Mouse (Mus musculus) kidney, embryonic 16.5 days (tissue): ENCODE results near the gene Mag. TPM values are rescaled to one million over a fixed set of nuclear protein-coding genes. Genes with fewer than 3 reads are reported as not detected.

ENCODE experiments used
- ATAC-seq: fragments of 200-750 bp; cut with Nextera tagmentation; 2 replicates; pipeline ENCODE4 v1.8.0; 2017; ENCODE audit warnings: moderate TSS enrichment; ENCODE audit not compliant: low FRiP score, low TSS enrichment
- H3K27ac ChIP-seq: fragments of 300-500 bp; sonication (generic); 2 replicates; pipeline ENCODE4 v1.5.1; 2014; ENCODE audit warnings: low read length
- H3K27me3 ChIP-seq: fragments of 300-500 bp; sonication (generic); 2 replicates; pipeline ENCODE4 v1.6.1; 2014; ENCODE audit warnings: low read length, control low read depth, mixed read lengths; ENCODE audit not compliant: insufficient read depth
- H3K36me3 ChIP-seq: fragments of 300-500 bp; sonication (generic); 2 replicates; pipeline ENCODE4 v1.6.1; 2014; ENCODE audit warnings: low read length, control low read depth, mixed read lengths; ENCODE audit not compliant: insufficient read depth
- H3K4me1 ChIP-seq: fragments of 300-500 bp; sonication (generic); 2 replicates; pipeline ENCODE4 v1.6.1; 2014; ENCODE audit warnings: low read length, control low read depth, mixed read lengths; ENCODE audit not compliant: insufficient read depth
- H3K4me2 ChIP-seq: fragments of 300-500 bp; sonication (generic); replicated peaks from 2 replicates; pipeline ENCODE4 v1.6.1; 2014; ENCODE audit warnings: low read depth, low read length
- H3K4me3 ChIP-seq: fragments of 300-500 bp; sonication (generic); 2 replicates; pipeline ENCODE4 v1.5.1; 2014; ENCODE audit warnings: mild to moderate bottlenecking, low read length
- H3K9ac ChIP-seq: fragments of 300-500 bp; sonication (generic); replicated peaks from 2 replicates; pipeline ENCODE4 v1.6.1; 2014; ENCODE audit warnings: low read length
- H3K9me3 ChIP-seq: fragments of 300-500 bp; sonication (generic); 2 replicates; pipeline ENCODE4 v1.6.1; 2016; ENCODE audit warnings: low read length, control low read depth
- WGBS: fragments of 180-500 bp; shearing (Covaris S2); extraction: QIAGEN DNeasy Blood & Tissue Kit; methylation state at CpG from one replicate; pipeline ENCODE4 v1.1.7; 2014; 5-methylcytosine and 5-hydroxymethylcytosine counted together
- polyA plus RNA-seq: library from polyadenylated mRNA; unstranded; fragments of >200 nt; fragmentation: Nextera tagmentation; extraction: Ambion mirVana; gene quantifications from 2 replicates; pipeline ENCODE4 v1.2.1, GENCODE M21; 2015

Mag gene
- polyA plus RNA-seq, 1 experiment from 2014 or later = 0.74 TPM

GRCm38 (mm10) chr7:30886852-30887251, 27.8 kb downstream of the Mag start:
- H3K4me1 ChIP-seq = no peaks in the 10 kb centered on the region
- H3K27ac ChIP-seq = no peak overlapping the region
- no peak for ATAC-seq
- no peak overlapping the region for H3K9ac ChIP-seq
- WGBS = 76% methylated on average over 4 of the region's 4 CpGs
- no peaks in the 10 kb centered on the region for H3K36me3 ChIP-seq
- H3K27me3 ChIP-seq = no peaks in the 10 kb centered on the region
- no peak overlapping the region for H3K4me3 ChIP-seq
- H3K9me3 ChIP-seq = no peaks in the 10 kb centered on the region
- no peak overlapping the region for H3K4me2 ChIP-seq

DNA sequence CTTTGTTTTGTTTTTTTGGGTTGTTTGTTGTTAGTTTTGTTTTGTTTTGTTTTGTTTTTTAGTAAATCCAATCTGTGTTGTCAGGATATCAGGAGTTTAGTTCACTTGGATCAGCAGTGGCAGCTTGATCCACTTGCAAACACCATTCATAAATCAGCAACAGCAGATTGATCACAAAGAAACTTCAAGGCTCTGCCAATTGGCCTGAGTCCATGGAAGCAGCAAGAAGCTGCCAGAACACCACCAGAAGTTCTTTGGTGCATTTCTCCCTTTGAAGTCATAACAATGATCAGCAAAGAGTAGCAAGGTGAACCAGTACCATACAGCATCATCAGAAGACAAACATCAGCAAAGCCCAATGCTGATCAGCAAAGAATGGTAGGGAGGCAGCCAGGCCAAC, 30.6 kb downstream of the Mag start:
- no peak for ATAC-seq

DNA sequence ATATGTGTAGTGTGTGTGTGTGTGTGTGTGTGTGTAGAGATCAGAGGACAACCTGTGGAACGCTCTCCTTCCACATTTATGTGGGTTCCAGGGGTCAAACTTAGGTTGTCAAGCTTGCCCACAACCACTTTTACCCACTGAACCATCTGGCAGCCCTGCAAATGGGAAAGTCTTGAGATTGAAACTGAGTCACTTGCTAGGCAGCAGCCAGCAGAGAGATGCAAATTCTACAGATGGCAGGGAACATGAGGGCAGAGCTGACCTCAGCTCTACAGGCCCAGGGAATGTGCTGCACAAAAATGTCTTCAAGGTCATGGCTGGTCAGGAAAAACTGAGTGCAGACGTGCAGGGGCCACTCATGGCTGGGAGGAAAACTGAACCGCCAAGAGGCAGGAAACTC, 33.3 kb downstream of the Mag start:
- Histone ChIP-seq H3K4me1 (no peaks in the 10 kb centered on the region), H3K36me3 (no peaks in the 10 kb centered on the region), H3K27me3 (no peaks in the 10 kb centered on the region), H3K4me3 (no peak overlapping the region), H3K9me3 (no peaks in the 10 kb centered on the region), H3K9ac (no peak overlapping the region), H3K27ac (no peak overlapping the region), H3K4me2 (no peak overlapping the region)
- ATAC-seq = no peak
- WGBS = 80% methylated on average over 3 of the region's 3 CpGs

More for the DNA sequence above, 30.6 kb downstream of the Mag start:
- Histone ChIP-seq H3K36me3 (no peaks in the 10 kb centered on the region), H3K4me2 (no peak overlapping the region), H3K27ac (no peak overlapping the region), H3K9ac (no peak overlapping the region), H3K4me1 (no peaks in the 10 kb centered on the region), H3K27me3 (no peaks in the 10 kb centered on the region), H3K4me3 (no peak overlapping the region), H3K9me3 (no peaks in the 10 kb centered on the region)

GRCm38 (mm10) chr7:30880176-30880575, 34.5 kb downstream of the Mag start, which contains the start of gene Cd22:
TSS of gene Cd22 (minus strand) at chr7:30880342.
- no peak within 1 kb of the TSS for H3K9ac ChIP-seq
- no peaks in the 10 kb centered on the region for H3K27me3 ChIP-seq
- H3K27ac ChIP-seq = no peak within 1 kb of the TSS
- WGBS = 65% methylated on average over 7 of the region's 7 CpGs
- no peaks in the 10 kb centered on the region for H3K9me3 ChIP-seq
- H3K4me1 ChIP-seq = no peaks in the 10 kb centered on the region
- no peak within 1 kb of the TSS for H3K4me3 ChIP-seq
- no peaks in the 10 kb centered on the region for H3K36me3 ChIP-seq
- ATAC-seq = no peak
- H3K4me2 ChIP-seq = no peak within 1 kb of the TSS

DNA sequence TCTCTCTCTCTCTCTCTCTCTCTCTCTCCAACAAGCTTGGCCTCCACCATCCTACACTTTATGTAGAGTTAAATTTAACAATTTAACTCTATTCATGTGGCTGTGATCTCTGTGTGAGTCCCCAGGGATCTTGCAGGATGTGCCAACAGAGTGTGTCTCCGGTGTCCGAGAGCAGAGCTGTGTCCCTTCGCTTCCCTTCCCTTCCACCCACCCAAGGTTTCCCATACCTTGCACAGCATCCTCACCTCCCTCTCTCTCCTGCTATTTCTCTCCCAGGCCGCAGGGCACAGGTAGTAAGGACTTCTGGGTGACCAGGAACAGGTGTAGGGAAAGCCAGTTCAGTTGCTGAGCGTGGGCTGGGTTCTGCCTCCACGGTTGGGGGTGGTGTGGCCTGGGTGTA, 35.7 kb downstream of the Mag start:
- H3K4me2 ChIP-seq = no peak overlapping the region
- no peaks in the 10 kb centered on the region for H3K4me1 ChIP-seq
- H3K9ac ChIP-seq = no peak overlapping the region
- 74% methylated on average over 6 of the region's 6 CpGs for WGBS
- H3K36me3 ChIP-seq = no peaks in the 10 kb centered on the region
- no peak overlapping the region for H3K27ac ChIP-seq
- H3K9me3 ChIP-seq = no peaks in the 10 kb centered on the region
- no peaks in the 10 kb centered on the region for H3K27me3 ChIP-seq
- H3K4me3 ChIP-seq = no peak overlapping the region
- no peak for ATAC-seq

DNA sequence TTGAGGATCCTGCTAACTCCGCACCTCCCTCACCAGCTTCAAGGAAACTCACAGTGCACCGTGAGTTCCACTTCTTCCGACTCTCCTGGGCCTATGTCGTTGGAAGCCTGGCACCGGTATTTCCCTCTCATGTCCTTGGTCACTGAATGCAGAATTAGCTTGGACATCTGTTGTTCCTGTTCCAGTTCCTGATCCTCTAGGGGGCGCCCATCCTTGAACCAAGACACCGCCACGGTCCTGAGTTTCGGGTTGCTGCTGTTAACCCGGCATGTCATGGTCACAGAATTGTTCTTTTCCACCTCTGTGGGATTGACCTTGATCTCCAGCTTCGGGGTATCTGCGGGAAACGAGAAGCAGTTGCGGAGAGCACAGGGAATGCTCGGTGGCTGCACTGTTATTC, 41.6 kb downstream of the Mag start:
- ATAC-seq = peak; percentile 59
- Histone ChIP-seq H3K36me3 (no peaks in the 10 kb centered on the region), H3K4me2 (peak overlapping the region; percentile 28), H3K9me3 (no peaks in the 10 kb centered on the region), H3K9ac (peak overlapping the region; percentile 12; the same call in 1 of the 2 replicates), H3K4me3 (no peak overlapping the region), H3K27ac (no peak overlapping the region), H3K4me1 (no peaks in the 10 kb centered on the region), H3K27me3 (no peaks in the 10 kb centered on the region)
- WGBS = 19% methylated on average over 15 of the region's 15 CpGs

DNA sequence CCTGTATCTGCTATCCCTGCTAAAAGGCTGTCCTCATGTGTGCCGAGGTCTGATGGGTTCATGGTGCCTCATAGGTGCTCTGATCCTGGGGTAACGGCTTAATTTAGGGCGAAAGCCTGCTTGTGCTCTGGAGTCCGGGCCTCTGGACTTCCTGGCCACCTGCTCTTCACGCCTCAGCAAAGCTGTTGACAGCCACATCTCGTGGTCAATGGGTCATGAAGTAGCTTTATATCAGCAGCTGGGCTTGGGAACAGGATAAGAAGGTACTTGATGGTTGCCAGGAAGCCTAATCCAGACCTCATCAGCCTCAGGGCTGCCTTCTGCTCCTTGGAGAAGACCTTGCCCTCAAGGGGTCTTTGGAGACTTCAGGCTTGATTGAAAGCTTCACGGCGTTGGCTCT, 51.3 kb downstream of the Mag start:
- no peaks in the 10 kb centered on the region for H3K9me3 ChIP-seq

DNA sequence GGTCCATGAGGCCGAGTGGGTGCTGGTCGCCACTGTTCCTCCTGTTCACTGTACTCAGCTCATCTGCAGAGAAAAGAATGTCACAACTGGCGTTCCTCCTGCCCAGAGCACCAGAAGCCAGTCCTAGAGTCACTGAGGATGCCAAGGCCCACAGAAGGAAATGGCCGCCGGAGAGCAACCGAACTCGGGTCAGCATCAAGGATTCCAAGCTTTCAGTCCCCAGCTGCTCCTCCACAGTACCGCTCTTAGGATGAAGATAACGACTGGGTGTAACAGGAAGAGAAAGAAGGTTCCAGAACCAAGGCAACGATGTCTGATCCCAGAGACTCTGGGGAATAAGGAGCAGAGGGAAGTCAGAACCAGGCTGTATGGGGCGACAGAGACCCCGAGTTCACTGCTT, 53.2 kb downstream of the Mag start, which contains the start of gene Ffar1:
Gene Ffar1 (minus strand): TSS at position 101 of the 400 bp plus-strand sequence.
- Histone ChIP-seq H3K27ac (no peak within 1 kb of the TSS), H3K4me1 (peaks cover 10% of the 10 kb centered on the region; the same call in 1 of the 2 replicates), H3K4me2 (no peak within 1 kb of the TSS), H3K36me3 (no peaks in the 10 kb centered on the region), H3K9me3 (no peaks in the 10 kb centered on the region), H3K4me3 (no peak within 1 kb of the TSS), H3K27me3 (no peaks in the 10 kb centered on the region), H3K9ac (no peak within 1 kb of the TSS)
- 85% methylated on average over 12 of the region's 12 CpGs for WGBS
- ATAC-seq = no peak

More for the DNA sequence above, 51.3 kb downstream of the Mag start:
- H3K4me3 ChIP-seq = no peak overlapping the region
- H3K9ac ChIP-seq = no peak overlapping the region
- H3K4me1 ChIP-seq = peaks cover 10% of the 10 kb centered on the region; the same call in 1 of the 2 replicates
- H3K36me3 ChIP-seq = no peaks in the 10 kb centered on the region
- H3K4me2 ChIP-seq = no peak overlapping the region
- no peak overlapping the region for H3K27ac ChIP-seq
- H3K27me3 ChIP-seq = no peaks in the 10 kb centered on the region
- no peak for ATAC-seq
- 38% methylated on average over 8 of the region's 8 CpGs for WGBS

- peaks cover 10% of the 10 kb centered on the region; the same call in 1 of the 2 replicates for H3K4me1 ChIP-seq
- H3K4me3 ChIP-seq = peak overlapping the region; percentile 26
- ATAC-seq = peak; percentile 60
Observed at GRCm38 (mm10) chr7:30859635-30860402, 54.9 kb downstream of the Mag start.

GRCm38 (mm10) chr7:30859290-30859634, 55.4 kb downstream of the Mag start:
- Histone ChIP-seq H3K4me3 (no peak overlapping the region), H3K36me3 (no peaks in the 10 kb centered on the region), H3K27me3 (no peaks in the 10 kb centered on the region), H3K4me2 (no peak overlapping the region), H3K4me1 (peaks cover 10% of the 10 kb centered on the region; the same call in 1 of the 2 replicates), H3K9ac (no peak overlapping the region), H3K27ac (no peak overlapping the region), H3K9me3 (no peaks in the 10 kb centered on the region)
- ATAC-seq = peak; percentile 21

More at GRCm38 (mm10) chr7:30859635-30860402, 54.9 kb downstream of the Mag start:
- peak overlapping the region; percentile 46 for H3K4me2 ChIP-seq
- no peaks in the 10 kb centered on the region for H3K27me3 ChIP-seq
- no peaks in the 10 kb centered on the region for H3K36me3 ChIP-seq
- H3K27ac ChIP-seq = no peak overlapping the region
- H3K9ac ChIP-seq = no peak overlapping the region
- no peaks in the 10 kb centered on the region for H3K9me3 ChIP-seq
- WGBS = 10% methylated on average over 15 of the region's 16 CpGs
